Mouse (Mus musculus): Measurements from ENCODE around the gene D230025D16Rik. TPM values are rescaled to one million over a fixed set of nuclear protein-coding genes. Genes with fewer than 3 reads are reported as not detected.

The D230025D16Rik gene
- total and polyA plus RNA-seq, 2 experiments from 2014 or later: 24.6 to 36.7 TPM

DNA sequence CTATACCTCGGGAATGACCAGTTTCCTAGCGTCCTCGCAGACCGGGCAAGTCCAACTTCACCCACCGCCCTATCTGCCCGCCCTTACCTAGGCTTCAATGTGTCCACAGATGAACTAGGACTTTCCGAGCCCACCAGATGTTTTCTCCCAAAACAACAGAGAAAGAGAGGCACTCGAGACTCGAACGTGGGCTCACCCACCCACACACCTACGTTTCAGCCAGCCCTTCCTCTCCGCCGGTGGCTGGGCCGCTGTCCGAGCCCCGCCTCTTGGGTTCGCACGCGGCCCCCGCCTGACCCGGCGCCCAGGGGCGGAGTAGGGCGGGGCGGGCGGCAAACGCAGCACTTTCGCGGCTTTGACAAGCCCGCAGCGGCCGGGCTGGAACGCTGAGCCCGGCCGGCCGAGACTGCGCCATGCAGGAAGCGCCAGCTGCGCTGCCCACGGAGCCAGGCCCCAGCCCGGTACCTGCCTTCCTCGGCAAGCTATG is 44.6 kb downstream of the D230025D16Rik start, which contains the start of gene Hsf4:
Gene Hsf4, plus strand, starts transcription at position 341 of the 487 bp plus-strand sequence.
- H3K27ac ChIP-seq (ENCODE audit: low read depth, low read length): 0 out of 2 replicates have a peak within 1 kb of the TSS, but pooled peaks have one; percentile 32
- no peak for TF ChIP-seq CTCF (IDR thresholded peaks at IDR 0.05)

DNA sequence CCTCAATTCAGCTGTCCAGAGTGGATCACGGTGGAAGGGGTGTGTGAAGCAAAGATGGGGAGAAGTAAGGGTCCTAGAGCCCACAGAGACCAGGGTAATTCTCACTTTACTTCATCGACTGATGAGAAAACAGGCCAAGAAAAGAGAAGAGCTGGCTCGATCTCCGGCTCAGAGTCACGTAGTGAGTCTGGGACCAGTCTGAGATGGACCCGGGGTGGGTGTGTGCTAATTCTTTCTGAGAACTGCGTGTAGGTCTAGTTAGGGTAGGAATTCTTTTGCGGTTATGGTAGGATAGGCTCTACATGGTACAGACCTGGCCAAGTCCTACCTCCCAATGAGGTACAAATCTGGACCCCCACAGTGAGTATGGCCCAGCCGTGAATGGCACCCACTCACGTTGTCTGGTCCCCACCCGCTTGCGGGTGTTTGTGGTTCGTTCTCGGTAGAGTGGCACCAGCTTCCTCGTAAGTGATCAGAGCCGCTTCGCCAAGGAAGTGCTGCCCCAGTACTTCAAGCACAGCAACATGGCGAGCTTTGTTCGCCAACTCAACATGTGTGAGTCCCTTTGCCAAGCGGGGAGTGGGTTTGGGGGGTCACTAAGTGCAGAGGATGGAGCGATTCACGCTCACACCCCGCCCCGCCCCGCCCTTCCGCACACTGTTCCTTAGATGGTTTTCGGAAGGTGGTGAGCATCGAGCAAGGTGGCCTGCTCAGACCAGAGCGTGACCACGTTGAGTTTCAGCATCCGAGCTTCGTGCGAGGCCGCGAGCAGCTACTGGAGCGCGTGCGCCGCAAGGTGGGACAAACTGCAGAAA is 45.4 kb downstream of the D230025D16Rik start:
- Histone ChIP-seq H3K4me3 (ENCODE audit: low read depth, low read length) (peak overlapping the region; percentile 50; the same call in 1 of the 2 replicates), H3K27me3 (ENCODE audit: insufficient read depth, low read length) (peaks cover 69% of the 10 kb centered on the region), H3K4me2 (ENCODE audit: low read depth, low read length, poor library complexity, severe bottlenecking) (peak overlapping the region; percentile 65), H3K27ac (ENCODE audit: low read depth, low read length) (no peak overlapping the region), H3K4me1 (ENCODE audit: insufficient read depth, low read length) (0 out of 2 replicates have a peak, but pooled peaks cover 6% of the 10 kb centered on the region), H3K9me3 (ENCODE audit: low read length) (no peaks in the 10 kb centered on the region), H3K9ac (replicated peaks; ENCODE audit: low read length, poor library complexity, severe bottlenecking) (no peak overlapping the region), H3K36me3 (ENCODE audit: insufficient read depth, low read length) (no peaks in the 10 kb centered on the region)
- WGBS: 3% methylated on average over 39 of the region's 39 CpGs
- ATAC-seq (ENCODE audit: low FRiP score) (no peak), DNase-seq (ENCODE audit: low spot score) (no peak)
- no peak for TF ChIP-seq CTCF (IDR thresholded peaks at IDR 0.05)

More for the DNA sequence above, 44.6 kb downstream of the D230025D16Rik start, which contains the start of gene Hsf4:
- DNase-seq (ENCODE audit: low spot score) (no peak), ATAC-seq (ENCODE audit: low FRiP score) (no peak)
- Histone ChIP-seq H3K27me3 (ENCODE audit: insufficient read depth, low read length) (peaks cover 70% of the 10 kb centered on the region), H3K4me2 (ENCODE audit: low read depth, low read length, poor library complexity, severe bottlenecking) (peak within 1 kb of the TSS; percentile 65), H3K4me1 (ENCODE audit: insufficient read depth, low read length) (0 out of 2 replicates have a peak, but pooled peaks cover 6% of the 10 kb centered on the region), H3K9ac (replicated peaks; ENCODE audit: low read length, poor library complexity, severe bottlenecking) (peak within 1 kb of the TSS; percentile 44; the same call in 1 of the 2 replicates), H3K9me3 (ENCODE audit: low read length) (no peaks in the 10 kb centered on the region), H3K36me3 (ENCODE audit: insufficient read depth, low read length) (no peaks in the 10 kb centered on the region), H3K4me3 (ENCODE audit: low read depth, low read length) (peak within 1 kb of the TSS; percentile 50)
- WGBS: under 1% methylated on average over 42 of the region's 42 CpGs

DNA sequence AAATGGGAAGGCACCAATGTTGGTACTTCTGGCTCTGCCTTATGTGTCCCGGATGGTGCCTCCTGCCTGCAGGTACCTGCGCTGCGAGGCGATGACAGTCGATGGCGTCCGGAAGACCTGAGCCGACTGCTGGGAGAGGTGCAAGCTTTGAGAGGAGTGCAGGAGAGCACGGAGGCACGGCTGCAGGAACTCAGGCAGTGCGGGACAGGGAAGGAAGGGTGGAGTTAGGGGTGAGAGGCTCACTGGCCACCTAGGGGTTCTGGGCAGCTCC is 45.9 kb downstream of the D230025D16Rik start:
- ATAC-seq (ENCODE audit: low FRiP score): no peak
- no peak overlapping the region for H3K27ac ChIP-seq (ENCODE audit: low read depth, low read length)
- peaks cover 66% of the 10 kb centered on the region for H3K27me3 ChIP-seq (ENCODE audit: insufficient read depth, low read length)
- DNase-seq (ENCODE audit: low spot score): no peak
- no peaks in the 10 kb centered on the region for H3K9me3 ChIP-seq (ENCODE audit: low read length)
- peak; percentile 17; the same call in 1 of the 2 replicates for TF ChIP-seq CTCF (IDR thresholded peaks at IDR 0.05)
- peaks cover 9% of the 10 kb centered on the region for H3K4me1 ChIP-seq (ENCODE audit: insufficient read depth, low read length)
- peak overlapping the region; percentile 35; the same call in 1 of the 2 replicates for H3K4me2 ChIP-seq (ENCODE audit: low read depth, low read length, poor library complexity, severe bottlenecking)
- 0 out of 2 replicates have a peak overlapping the region, but pooled peaks have one; percentile 5 for H3K4me3 ChIP-seq (ENCODE audit: low read depth, low read length)
- H3K36me3 ChIP-seq (ENCODE audit: insufficient read depth, low read length): no peaks in the 10 kb centered on the region
- no peak overlapping the region for H3K9ac ChIP-seq (replicated peaks; ENCODE audit: low read length, poor library complexity, severe bottlenecking)
- 3% methylated on average over 11 of the region's 11 CpGs for WGBS

DNA sequence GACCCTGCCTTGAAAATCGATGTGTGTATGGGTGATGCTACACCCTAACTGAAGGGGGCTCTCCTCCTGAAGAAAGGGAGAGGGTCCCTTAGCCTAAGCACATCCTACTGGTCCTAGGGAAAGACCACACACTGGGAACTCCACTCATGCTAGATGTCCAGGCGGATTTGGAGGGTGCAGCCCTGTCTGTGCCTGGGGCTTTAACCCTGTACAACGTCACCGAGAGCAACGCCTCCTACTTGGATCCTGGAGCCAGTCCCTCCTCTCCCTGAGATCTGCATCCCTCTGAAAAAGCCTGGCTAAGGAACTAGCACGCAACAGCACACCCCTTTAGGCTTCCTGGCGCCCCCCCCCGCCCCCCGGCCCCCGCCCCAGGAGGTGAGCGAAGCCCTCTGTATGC is 50.4 kb downstream of the D230025D16Rik start:
- Histone ChIP-seq H3K27ac (ENCODE audit: low read depth, low read length) (no peak overlapping the region), H3K4me3 (ENCODE audit: low read depth, low read length) (peak overlapping the region; percentile 47), H3K27me3 (ENCODE audit: insufficient read depth, low read length) (peaks cover 41% of the 10 kb centered on the region), H3K9ac (replicated peaks; ENCODE audit: low read length, poor library complexity, severe bottlenecking) (0 out of 2 replicates have a peak overlapping the region, but pooled peaks have one; percentile 24), H3K36me3 (ENCODE audit: insufficient read depth, low read length) (peaks cover 7% of the 10 kb centered on the region), H3K9me3 (ENCODE audit: low read length) (no peaks in the 10 kb centered on the region), H3K4me1 (ENCODE audit: insufficient read depth, low read length) (peaks cover 19% of the 10 kb centered on the region), H3K4me2 (ENCODE audit: low read depth, low read length, poor library complexity, severe bottlenecking) (peak overlapping the region; percentile 89)
- no peak for DNase-seq (ENCODE audit: low spot score)
- TF ChIP-seq CTCF (IDR thresholded peaks at IDR 0.05): 0 out of 2 replicates have a peak, but pooled peaks have one; percentile 12
- no peak for ATAC-seq (ENCODE audit: low FRiP score)
- 5% methylated on average over 11 of the region's 11 CpGs for whole genome bisulfite sequencing

DNA sequence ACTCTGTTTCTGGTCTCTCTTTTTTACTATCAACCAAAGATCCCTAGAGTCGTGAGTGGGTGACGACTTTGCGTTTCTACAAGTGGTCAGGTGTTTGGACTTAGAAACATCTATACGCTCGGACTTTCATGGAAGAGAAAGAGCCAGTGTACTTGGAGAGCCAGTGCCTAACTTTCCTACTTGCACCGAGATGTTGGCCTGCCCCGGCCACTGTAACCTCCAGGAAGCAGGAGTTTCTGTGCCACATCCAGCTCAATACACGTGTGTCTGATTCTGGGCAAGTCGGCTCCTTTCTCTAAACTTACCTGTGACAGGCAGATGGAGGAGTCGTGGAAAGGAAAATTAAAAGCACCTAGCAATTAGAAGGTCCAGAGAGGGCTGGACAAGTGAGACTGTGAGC is 50.9 kb downstream of the D230025D16Rik start, which contains the start of gene Nol3:
Gene Nol3, plus strand, starts transcription at position 301 of the 400 bp plus-strand sequence.
- H3K4me1 ChIP-seq (ENCODE audit: insufficient read depth, low read length): peaks cover 14% of the 10 kb centered on the region
- H3K4me3 ChIP-seq (ENCODE audit: low read depth, low read length): peak within 1 kb of the TSS; percentile 47
- no peaks in the 10 kb centered on the region for H3K9me3 ChIP-seq (ENCODE audit: low read length)
- no peak for TF ChIP-seq CTCF (IDR thresholded peaks at IDR 0.05)
- no peak for ATAC-seq (ENCODE audit: low FRiP score)
- H3K36me3 ChIP-seq (ENCODE audit: insufficient read depth, low read length): peaks cover 10% of the 10 kb centered on the region
- H3K27me3 ChIP-seq (ENCODE audit: insufficient read depth, low read length): peaks cover 37% of the 10 kb centered on the region
- DNase-seq (ENCODE audit: low spot score): no peak
- WGBS: 3% methylated on average over 10 of the region's 10 CpGs
- peak within 1 kb of the TSS; percentile 60 for H3K9ac ChIP-seq (replicated peaks; ENCODE audit: low read length, poor library complexity, severe bottlenecking)
- H3K27ac ChIP-seq (ENCODE audit: low read depth, low read length): 0 out of 2 replicates have a peak within 1 kb of the TSS, but pooled peaks have one; percentile 38
- peak within 1 kb of the TSS; percentile 89 for H3K4me2 ChIP-seq (ENCODE audit: low read depth, low read length, poor library complexity, severe bottlenecking)
